Mouse (Mus musculus) right cerebral cortex, postnatal 36 days (tissue): ENCODE measurements at regions not wholly inside any gene's neighbourhood (a gene's known extent, or its start where the extent isn't known, plus 50 kb on each side); places are given as distances from the start of the nearest gene placed in this dataset.
"Not testable (repeated sequence)": the region's sequence is repeated elsewhere in the genome, so short reads cannot be mapped to it uniquely, and the experiment has no call there.

Experiments
- DNase-seq, 2 experiments: peaks; one replicate each; pipeline ENCODE4 v3.0.0; 2022; ENCODE audit warnings: low spot score in 2 of 2, mixed read lengths in 1 of 2

- no peak for DNase-seq
These were observed 85.3 kb downstream of the Slitrk1 start for GRCm38 (mm10) chr14:108828668-108829067.

- no peak for DNase-seq
These were observed 92.4 kb downstream of the Slitrk1 start for GRCm38 (mm10) chr14:108821539-108821938.

GRCm38 (mm10) chr14:108819370-108819769, 94.6 kb downstream of the Slitrk1 start:
- DNase-seq = no peak

GRCm38 (mm10) chr14:108805394-108805982, 108.5 kb downstream of the Slitrk1 start:
- DNase-seq = peak in 1 of 2 experiments; percentile 6

- DNase-seq = no peak
These were observed 115.1 kb downstream of the Slitrk1 start for GRCm38 (mm10) chr14:108798884-108799283.

- no peak for DNase-seq
These were observed 121.5 kb downstream of the Slitrk1 start for GRCm38 (mm10) chr14:108792445-108792844.

GRCm38 (mm10) chr14:108791296-108791695, 122.7 kb downstream of the Slitrk1 start:
- DNase-seq = peak; percentile 57 to 65

- DNase-seq = no peak
These were observed 165.2 kb downstream of the Slitrk1 start for GRCm38 (mm10) chr14:108748730-108749129.

GRCm38 (mm10) chr14:108711811-108712210, 202.1 kb downstream of the Slitrk1 start:
- no peak for DNase-seq

GRCm38 (mm10) chr14:108709101-108709631, 204.8 kb downstream of the Slitrk1 start:
- DNase-seq = no peak

- not testable (repeated sequence) for DNase-seq
These were observed 209.3 kb downstream of the Slitrk1 start for GRCm38 (mm10) chr14:108704662-108705061.

GRCm38 (mm10) chr14:108664864-108665263, 249.1 kb downstream of the Slitrk1 start:
- DNase-seq = no peak

GRCm38 (mm10) chr14:108638291-108638690, 275.7 kb downstream of the Slitrk1 start:
- DNase-seq = no peak

GRCm38 (mm10) chr14:108635266-108635665, 278.7 kb downstream of the Slitrk1 start:
- no peak for DNase-seq

GRCm38 (mm10) chr14:108610028-108610427, 303.9 kb downstream of the Slitrk1 start:
- no peak for DNase-seq
